Mouse (Mus musculus) liver, embryonic 11.5 days (tissue): ENCODE results near the gene Pglyrp1. TPM values are rescaled to one million over a fixed set of nuclear protein-coding genes. Genes with fewer than 3 reads are reported as not detected.

Experiments
- ATAC-seq: fragments of 200-750 bp; cut with Nextera tagmentation; replicated peaks from 2 replicates; pipeline ENCODE4 v1.8.0; 2017; ENCODE audit warnings: moderate number of reproducible peaks, mild to moderate bottlenecking, moderate TSS enrichment, moderate library complexity; ENCODE audit not compliant: low FRiP score
- DNase-seq: peaks from one replicate; pipeline ENCODE4 v3.0.0-alpha.2; 2017; ENCODE audit warnings: low spot score
- H3K27ac ChIP-seq: fragments of 300-500 bp; sonication (generic); 2 replicates; pipeline ENCODE4 v1.5.1; 2014; ENCODE audit warnings: mild to moderate bottlenecking, low read depth, low read length, control low read depth
- H3K27me3 ChIP-seq: fragments of 300-500 bp; sonication (generic); replicated peaks from 2 replicates; pipeline ENCODE4 v1.6.1; 2014; ENCODE audit warnings: low read length, mixed read lengths; ENCODE audit not compliant: control insufficient read depth, insufficient read depth
- H3K36me3 ChIP-seq: fragments of 300-500 bp; sonication (generic); 2 replicates; pipeline ENCODE4 v1.6.1; 2014; ENCODE audit warnings: mild to moderate bottlenecking, low read length, moderate library complexity, mixed read lengths; ENCODE audit not compliant: control insufficient read depth, insufficient read depth
- H3K4me1 ChIP-seq: fragments of 300-500 bp; sonication (generic); replicated peaks from 2 replicates; pipeline ENCODE4 v1.6.1; 2014; ENCODE audit warnings: low read length, mixed read lengths; ENCODE audit not compliant: control insufficient read depth, insufficient read depth
- H3K4me2 ChIP-seq: fragments of 300-500 bp; sonication (generic); 2 replicates; pipeline ENCODE4 v1.6.1; 2014; ENCODE audit warnings: mild to moderate bottlenecking, control low read depth, moderate library complexity
- H3K4me3 ChIP-seq: fragments of 300-500 bp; sonication (generic); 2 replicates; pipeline ENCODE4 v1.5.1; 2014; ENCODE audit warnings: low read depth, low read length, control low read depth
- H3K9ac ChIP-seq: fragments of 300-500 bp; sonication (generic); 2 replicates; pipeline ENCODE4 v1.6.1; 2014; ENCODE audit warnings: low read depth, low read length, control low read depth
- H3K9me3 ChIP-seq: fragments of 300-500 bp; sonication (generic); 2 replicates; pipeline ENCODE4 v1.6.1; 2016; ENCODE audit warnings: low read length, inconsistent platforms, mixed read lengths; ENCODE audit not compliant: control insufficient read depth
- WGBS: fragments of 180-500 bp; shearing (Covaris S2); extraction: QIAGEN DNeasy Blood & Tissue Kit; methylation state at CpG from one replicate; pipeline ENCODE4 v1.1.7; 2014; 5-methylcytosine and 5-hydroxymethylcytosine counted together
- polyA plus RNA-seq: library from polyadenylated mRNA; unstranded; fragments of >200 nt; fragmentation: Nextera tagmentation; extraction: Ambion mirVana; gene quantifications from 2 replicates; pipeline ENCODE4 v1.2.1, GENCODE M21; 2014

Pglyrp1 gene
- polyA plus RNA-seq, 1 experiment from 2014 or later, result 7.9 TPM

DNA sequence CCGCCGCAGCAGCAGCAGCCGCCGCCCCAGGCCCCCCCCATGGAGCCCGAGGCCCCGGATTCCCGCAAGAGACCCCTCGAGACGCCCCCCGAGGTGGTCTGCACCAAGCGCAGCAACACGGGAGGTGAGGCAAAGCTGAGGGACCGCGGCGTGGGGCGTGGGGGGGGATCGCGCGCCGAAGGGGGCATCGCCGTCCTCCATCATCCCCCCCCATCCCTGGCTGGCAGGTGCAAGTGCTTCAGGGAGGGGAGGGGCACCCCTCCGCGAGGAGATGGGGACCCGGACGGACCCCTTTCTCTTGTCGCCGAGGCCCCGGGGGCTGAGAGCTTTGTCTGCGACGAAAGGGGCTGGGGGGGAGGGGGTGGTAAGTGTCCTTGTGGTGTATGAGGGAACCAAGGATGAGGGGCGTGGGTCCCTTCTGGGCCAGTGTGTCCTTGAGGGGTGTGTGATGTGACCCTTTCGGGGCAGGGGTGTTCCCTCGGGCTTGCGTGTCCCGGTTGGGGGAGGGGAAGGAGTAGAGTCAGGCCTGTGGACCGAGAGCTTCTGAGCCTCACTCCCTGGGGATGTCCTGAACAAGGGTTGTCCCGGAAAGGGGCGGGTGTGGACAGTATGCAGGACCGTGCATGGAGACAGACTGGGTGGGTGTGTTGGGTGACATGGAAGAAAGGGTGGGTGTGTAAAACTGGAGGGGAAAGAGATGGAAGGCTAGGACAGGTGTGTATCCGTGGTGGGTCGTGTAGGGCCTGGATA lies 55.1 kb downstream of the Pglyrp1 start:
- no peak for DNase-seq
- H3K4me2 ChIP-seq, result peak overlapping the region; percentile 79
- H3K36me3 ChIP-seq, result no peaks in the 10 kb centered on the region
- peaks cover 3% of the 10 kb centered on the region; the same call in 1 of the 2 replicates for H3K4me1 ChIP-seq
- peak overlapping the region; percentile 56 for H3K4me3 ChIP-seq
- H3K9me3 ChIP-seq, result no peaks in the 10 kb centered on the region
- peaks cover 63% of the 10 kb centered on the region for H3K27me3 ChIP-seq
- no peak overlapping the region for H3K27ac ChIP-seq
- WGBS, result 4% methylated on average over 31 of the region's 42 CpGs
- 0 out of 2 replicates have a peak, but pooled peaks have one; percentile 44 for ATAC-seq
- H3K9ac ChIP-seq, result peak overlapping the region; percentile 43; the same call in 1 of the 2 replicates

GRCm38 (mm10) chr7:18926911-18927310 lies 55.8 kb downstream of the Pglyrp1 start:
- Histone ChIP-seq H3K36me3 (no peaks in the 10 kb centered on the region), H3K4me2 (peak overlapping the region; percentile 79; the same call in 1 of the 2 replicates), H3K9me3 (no peaks in the 10 kb centered on the region), H3K4me3 (no peak overlapping the region), H3K4me1 (peaks cover 3% of the 10 kb centered on the region; the same call in 1 of the 2 replicates), H3K9ac (no peak overlapping the region), H3K27ac (no peak overlapping the region), H3K27me3 (peaks cover 62% of the 10 kb centered on the region)
- 56% methylated on average over 6 of the region's 6 CpGs for WGBS
- ATAC-seq, result 0 out of 2 replicates have a peak, but pooled peaks have one; percentile 7
- no peak for DNase-seq

- H3K27me3 ChIP-seq, result peaks cover 58% of the 10 kb centered on the region
- H3K4me3 ChIP-seq, result no peak overlapping the region; the same call in 1 of the 2 replicates
- H3K4me2 ChIP-seq, result no peak overlapping the region
- ATAC-seq, result no peak
- no peaks in the 10 kb centered on the region for H3K36me3 ChIP-seq
- 24% methylated on average over 3 of the region's 3 CpGs for WGBS
- H3K9me3 ChIP-seq, result no peaks in the 10 kb centered on the region
- no peak overlapping the region for H3K27ac ChIP-seq
- peaks cover 3% of the 10 kb centered on the region; the same call in 1 of the 2 replicates for H3K4me1 ChIP-seq
- H3K9ac ChIP-seq, result no peak overlapping the region
- DNase-seq, result no peak
Observed at GRCm38 (mm10) chr7:18927759-18928158, 56.6 kb downstream of the Pglyrp1 start.

Other genes starting within 250 kb of the Pglyrp1 start
- not detected in 2 replicates for gene Psg21, start 214.6 kb upstream of the Pglyrp1 start, polyA plus RNA-seq
- gene Psg20, start 185.1 kb upstream of the Pglyrp1 start, polyA plus RNA-seq, result not detected in 2 replicates
- not detected in 2 replicates for gene Psg22, start 153.2 kb upstream of the Pglyrp1 start, polyA plus RNA-seq
- gene Psg19, start 72.8 kb upstream of the Pglyrp1 start, polyA plus RNA-seq, result not detected in 2 replicates
- gene Psg17, start 49.7 kb upstream of the Pglyrp1 start, polyA plus RNA-seq, result 0.08 TPM in 2 replicates
- 0.21 and 0.26 TPM in 2 replicates for gene Mill2, start 31.4 kb upstream of the Pglyrp1 start, polyA plus RNA-seq
- gene Ccdc61, start 39.1 kb downstream of the Pglyrp1 start, polyA plus RNA-seq, result 20.8 and 21.1 TPM in 2 replicates
- gene Nova2, start 54.6 kb downstream of the Pglyrp1 start, polyA plus RNA-seq, result 0.22 and 0.41 TPM in 2 replicates
- gene Nanos2, start 116.1 kb downstream of the Pglyrp1 start, polyA plus RNA-seq, result not detected in 2 replicates
- gene Mypop, start 119.9 kb downstream of the Pglyrp1 start, polyA plus RNA-seq, result 1.5 and 2.2 TPM in 2 replicates
- 23.3 and 24.9 TPM in 2 replicates for gene Irf2bp1, start 132.7 kb downstream of the Pglyrp1 start, polyA plus RNA-seq
- 29.7 and 32.0 TPM in 2 replicates for gene Foxa3, start 152.2 kb downstream of the Pglyrp1 start, polyA plus RNA-seq
- 26.3 and 28.4 TPM in 2 replicates for gene Sympk, start 153.0 kb downstream of the Pglyrp1 start, polyA plus RNA-seq
- not detected in 2 replicates for gene Rsph6a, start 183.4 kb downstream of the Pglyrp1 start, polyA plus RNA-seq
- 10.2 and 12.8 TPM in 2 replicates for gene Dmwd, start 204.9 kb downstream of the Pglyrp1 start, polyA plus RNA-seq
- gene Dmpk, start 212.5 kb downstream of the Pglyrp1 start, polyA plus RNA-seq, result 12.4 and 13.9 TPM in 2 replicates
- 3.7 and 4.3 TPM in 2 replicates for gene Six5, start 223.3 kb downstream of the Pglyrp1 start, polyA plus RNA-seq
- gene Gm4969, start 247.0 kb downstream of the Pglyrp1 start, polyA plus RNA-seq, result 1.2 and 1.9 TPM in 2 replicates
- 9.9 TPM in 2 replicates for gene Fbxo46, start 248.5 kb downstream of the Pglyrp1 start, polyA plus RNA-seq